Mouse (Mus musculus) thymus, postnatal 4 days (tissue): ENCODE data around the gene Ncl.

Experiments used
- DNase-seq: peaks from one replicate; pipeline ENCODE4 v3.0.0; 2021

The Ncl gene

DNA sequence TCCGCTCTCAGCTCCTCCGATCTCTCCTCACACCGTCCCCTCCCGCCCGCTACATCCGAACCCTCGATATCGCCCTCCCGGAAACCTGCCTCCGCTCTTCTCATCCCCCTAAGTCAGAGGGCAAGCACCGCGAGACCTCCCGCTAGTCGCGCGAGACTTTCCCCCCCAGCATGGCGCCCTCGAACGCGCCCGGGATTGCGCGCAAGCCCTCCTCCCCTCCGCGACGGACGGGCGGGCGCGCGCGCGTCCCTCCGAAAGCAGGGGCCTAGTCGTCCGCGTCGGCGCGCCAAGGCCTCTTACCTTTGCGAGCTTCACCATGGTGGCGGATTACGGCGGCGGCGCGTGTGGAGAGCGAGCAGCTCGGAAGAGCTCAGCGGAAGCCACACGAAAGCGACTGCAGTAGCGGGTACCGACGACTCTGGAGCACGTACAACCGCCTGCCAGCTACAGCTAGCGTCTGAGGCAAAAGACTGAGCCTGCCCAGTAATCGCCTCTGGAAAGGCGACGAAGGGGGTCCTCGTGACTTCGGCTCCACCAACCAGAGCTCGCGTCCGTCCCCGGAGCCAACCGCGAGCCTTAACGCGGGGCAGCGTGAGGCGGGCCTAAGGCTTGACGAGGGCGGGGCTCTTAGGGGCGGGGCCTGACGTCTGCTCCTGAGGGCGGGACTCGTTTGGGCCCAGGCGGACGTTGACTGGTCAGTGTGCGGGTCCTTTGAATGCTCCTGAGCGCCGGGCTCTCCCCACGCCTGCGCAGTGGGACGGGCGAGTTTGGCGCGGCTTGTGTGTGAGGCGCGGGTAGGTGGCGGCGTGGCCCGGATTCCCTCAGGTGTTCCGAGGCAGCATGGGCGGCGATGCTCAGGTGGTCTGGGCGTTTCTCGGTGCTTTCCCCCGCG is at the start of gene Ncl:
Gene Ncl (minus strand): TSS at position 495 of the 892 bp plus-strand sequence.
- DNase-seq: peak; percentile 96

DNA sequence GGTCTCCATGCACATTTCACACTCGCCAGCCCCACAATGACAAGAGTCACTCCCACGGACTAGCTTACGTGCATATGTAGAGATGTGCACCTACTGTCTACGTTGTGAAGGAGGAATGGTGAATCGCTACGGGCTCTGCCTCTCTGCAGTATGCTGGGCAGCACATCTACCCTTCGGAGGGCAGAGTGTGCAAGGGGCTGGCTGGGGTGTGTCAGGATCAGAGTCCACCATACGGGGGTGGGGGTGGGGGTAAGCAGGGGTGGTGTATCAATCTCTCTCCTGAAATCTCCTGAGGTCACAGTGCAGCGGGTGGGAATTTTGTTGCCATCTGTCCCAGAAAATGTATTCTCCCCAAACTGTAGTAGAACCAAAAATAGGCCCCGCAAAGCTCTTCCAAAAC is 49.3 kb upstream of the Ncl start:
- no peak for DNase-seq

DNA sequence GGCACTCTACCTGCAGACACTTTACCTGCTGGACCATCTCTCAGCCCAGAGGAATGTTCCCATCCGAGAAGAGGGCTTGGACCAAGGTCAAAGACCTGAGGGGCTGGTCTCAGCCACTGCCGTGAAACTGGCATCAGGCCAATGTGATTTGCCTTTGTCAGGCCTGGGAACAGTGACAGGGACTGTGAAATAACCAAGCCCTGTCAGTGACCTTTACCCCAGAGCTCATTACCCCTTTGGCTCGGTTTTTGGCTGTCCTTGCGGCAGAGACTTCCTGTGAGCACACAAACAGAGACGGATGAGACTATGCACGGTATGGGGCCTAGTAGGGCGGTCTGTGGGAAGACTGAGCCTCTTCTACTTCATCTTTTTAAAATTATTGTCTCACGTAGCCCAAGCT is 47.7 kb upstream of the Ncl start:
- DNase-seq: no peak

DNA sequence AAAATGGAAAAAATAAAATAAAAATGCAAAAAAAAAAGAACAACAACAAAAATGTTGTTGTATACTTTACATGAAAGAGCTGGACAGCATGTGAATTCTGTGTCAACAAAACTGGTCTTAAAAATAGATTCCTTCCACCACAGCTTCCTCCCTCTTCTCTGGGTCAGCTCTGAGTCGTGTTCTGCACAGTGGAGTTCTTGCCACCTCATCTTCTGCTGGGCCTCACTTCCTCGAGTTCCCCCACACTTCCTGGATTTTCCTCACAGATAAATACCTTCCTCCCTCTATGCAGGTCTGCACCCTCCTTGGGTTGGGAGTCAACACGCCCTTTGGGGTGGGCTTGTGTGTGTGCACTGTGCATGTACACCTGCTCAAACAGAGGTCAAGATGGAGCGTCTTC is 47.1 kb upstream of the Ncl start:
- DNase-seq: no peak

DNA sequence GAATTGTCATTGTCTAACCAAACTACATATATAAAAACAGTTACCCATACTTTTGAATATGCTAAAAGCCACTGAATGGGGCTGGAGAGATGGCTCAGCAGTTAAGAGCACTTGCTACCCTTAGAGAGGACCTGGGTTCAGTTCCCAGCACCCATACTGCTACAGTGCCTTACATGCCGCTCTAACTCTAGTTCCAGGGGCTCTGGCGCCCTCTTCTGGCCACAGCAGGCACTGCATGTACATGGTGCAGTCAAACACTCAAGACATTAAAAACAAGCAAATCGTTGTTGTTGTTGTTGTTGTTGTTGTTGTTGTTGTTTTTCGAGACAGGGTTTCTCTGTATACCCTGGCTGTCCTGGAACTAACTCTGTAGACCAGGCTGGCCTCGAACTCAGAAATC is 45.6 kb upstream of the Ncl start:
- peak; percentile 75 for DNase-seq

DNA sequence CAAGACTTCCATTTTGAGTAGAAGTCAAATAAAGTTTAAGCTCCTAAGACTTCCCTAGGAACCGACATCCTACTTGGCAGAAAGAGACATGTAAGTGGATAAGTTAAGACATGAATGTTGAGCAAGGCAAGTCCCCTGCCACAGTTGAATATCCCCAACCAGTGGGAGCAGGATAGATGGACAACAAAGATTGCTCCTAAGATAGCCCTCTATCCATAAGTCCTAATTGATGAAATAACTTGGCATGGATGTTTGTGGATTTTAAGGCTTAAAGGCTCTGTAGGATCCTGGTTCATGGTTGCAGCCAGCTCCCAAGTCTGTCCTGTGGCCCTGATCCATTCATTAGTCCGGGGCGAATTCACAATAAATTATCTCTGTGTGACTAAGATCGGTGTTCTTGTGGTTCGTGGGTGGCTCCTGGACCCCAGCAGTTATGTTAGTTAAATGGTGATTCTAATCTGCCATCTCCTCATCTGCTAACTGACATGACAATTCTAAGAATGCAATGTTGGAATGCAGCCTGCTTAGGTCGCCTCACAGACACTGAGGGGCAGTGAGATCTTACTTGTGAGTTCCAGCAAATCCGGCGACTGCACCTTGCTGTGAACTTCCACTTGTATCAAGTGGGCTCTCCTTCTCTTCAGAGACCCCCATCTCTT is 41.0 kb upstream of the Ncl start:
- DNase-seq: no peak

DNA sequence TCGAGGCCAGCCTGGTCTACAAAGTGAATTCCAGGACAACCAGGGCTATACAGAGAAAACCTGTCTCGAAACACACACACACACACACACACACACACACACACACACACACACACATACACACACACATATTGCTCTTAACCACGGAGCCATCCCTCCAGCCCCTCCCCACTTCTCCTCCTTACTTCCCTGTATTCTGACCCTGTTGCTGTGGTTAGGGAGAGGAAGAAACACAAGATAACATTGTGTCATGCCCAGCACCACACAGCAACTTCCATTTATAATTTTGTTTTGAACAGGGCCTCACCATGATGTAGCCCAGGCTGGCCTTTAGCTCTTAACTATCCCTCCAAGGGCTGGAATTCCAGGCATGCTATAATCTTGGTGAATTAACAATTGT is 40.1 kb upstream of the Ncl start:
- DNase-seq: no peak

DNA sequence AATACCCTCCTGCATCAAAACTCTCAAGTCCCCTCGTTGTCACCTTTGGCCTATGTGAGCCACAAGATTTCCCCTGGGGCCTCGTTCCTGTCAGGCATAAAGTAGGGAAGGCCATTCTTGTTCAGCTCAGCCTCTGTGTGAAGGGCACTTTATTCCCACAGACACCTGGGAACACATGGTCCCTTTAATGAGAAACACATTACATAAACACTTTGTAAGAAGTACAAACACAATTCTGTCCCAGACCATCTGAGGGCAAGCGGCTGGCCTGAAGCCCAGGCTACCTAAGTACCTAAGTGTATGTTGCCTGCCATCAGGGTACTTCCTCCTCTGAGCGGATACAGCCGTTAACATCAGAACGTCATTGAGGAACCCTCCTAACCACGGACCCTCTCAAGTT is 39.0 kb upstream of the Ncl start:
- no peak for DNase-seq

DNA sequence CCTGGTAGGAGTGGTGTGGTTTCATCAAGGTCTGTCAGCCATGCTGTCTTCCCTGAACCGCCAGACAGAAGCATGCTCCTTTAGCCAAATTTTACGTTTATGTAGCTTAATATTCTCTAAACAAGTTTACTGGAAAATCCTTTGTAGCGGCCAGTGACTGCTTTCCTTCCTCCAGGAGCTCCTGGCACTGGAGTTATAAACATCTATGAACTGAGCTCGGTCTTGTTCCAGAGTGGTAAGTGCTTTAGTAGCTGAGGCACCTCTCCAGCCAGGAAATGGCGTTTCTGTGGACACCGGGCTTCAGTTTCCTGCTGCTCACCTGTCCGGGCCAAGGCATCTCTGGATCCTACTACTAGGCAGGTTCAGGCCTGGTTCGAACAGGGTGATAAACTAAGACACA is 38.4 kb upstream of the Ncl start:
- no peak for DNase-seq

DNA sequence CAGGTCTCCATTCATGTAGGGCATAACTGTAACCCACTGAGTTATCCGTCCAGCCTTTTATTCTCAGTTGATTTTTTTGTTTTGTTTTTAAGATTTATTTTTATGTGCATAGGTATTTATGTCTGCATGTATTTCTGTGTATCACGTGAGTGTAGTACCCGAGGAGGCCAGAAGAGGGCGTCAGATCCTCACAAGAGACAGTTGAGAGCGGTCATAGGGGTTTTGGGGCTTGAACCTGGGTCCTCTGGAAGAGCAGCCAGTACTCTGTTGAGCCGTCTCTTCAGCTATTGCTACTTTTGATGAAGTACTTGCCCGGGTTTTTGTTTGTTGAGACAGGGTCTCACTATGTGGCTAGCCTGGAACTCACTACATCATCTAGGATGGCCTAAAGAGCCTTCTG is 36.7 kb upstream of the Ncl start:
- peak; percentile 62 for DNase-seq

DNA sequence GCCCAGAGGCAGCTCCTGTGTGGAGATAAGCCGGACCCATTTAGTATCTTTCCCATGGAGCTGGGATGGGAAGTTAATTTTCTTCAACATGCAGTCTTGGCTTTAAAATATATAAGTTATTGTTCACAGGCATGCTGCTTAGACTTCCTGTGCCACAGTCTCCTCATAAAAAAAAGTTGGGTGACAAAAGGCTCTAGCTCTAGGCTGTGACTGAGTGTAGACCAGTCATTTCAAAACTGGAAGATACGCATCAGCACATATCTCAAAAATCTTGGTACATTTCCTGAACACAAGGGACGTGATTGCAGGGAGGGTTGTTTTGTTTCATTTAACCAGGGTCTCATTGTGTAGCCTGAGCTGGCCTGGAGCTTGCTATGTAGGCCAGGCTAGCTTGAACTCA is 35.0 kb upstream of the Ncl start:
- DNase-seq: no peak

DNA sequence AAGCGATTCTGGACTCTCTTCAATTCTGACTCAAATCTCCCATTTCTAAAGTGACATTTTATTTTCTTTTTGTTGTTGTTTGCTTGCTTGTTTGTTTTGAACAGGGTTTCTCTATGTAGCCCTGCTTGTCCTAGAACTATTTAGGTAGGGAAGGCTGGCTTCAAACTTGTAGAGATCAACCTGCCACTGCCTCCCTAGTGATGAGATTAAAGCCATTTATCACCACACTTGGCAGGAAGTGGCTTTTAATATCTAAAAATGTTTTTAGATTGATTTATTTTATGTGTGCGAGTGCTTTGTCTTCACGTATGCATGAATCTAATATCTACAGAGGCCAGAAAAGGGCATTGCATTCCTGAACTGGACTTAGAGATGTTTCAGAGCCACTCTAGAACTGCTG is 34.0 kb upstream of the Ncl start:
- DNase-seq: no peak

DNA sequence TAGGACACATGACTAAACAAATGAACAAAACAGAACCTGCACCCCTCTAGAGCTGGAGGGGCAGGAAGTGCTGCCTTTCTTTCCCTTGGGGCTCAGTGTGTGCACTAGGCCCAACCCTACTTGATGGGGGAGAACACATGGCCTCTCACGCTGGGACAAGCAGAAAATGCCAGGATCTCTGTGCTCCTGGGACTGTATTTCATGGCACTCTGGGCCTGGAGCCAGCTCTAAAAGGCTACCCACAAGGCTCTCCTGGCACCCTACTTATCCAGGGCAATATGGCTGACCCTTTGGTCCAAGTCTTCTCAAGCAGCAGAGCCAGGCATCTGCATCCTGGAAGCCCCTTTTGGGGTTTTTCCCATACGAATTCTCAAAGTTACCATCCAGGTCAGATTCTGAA is 32.2 kb upstream of the Ncl start:
- DNase-seq: no peak

DNA sequence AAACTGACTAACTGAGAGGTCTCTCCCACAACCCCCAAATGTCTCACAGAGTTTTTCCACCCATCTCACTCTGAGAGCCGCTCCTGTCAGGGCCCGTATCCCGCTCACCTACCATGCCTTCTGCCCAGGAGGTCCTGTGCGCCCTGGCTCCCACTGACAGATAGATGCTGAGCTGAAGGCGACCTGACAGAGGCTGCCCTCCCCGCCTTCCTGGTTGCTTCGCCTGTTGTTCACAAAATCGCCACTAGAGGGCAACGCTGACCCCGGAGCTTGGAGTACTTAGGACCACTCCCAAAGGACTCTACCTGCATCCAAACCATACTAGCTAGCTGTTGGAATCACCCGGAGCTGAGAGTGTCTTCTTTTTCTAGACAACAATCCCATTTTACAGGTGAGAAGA is 30.0 kb upstream of the Ncl start:
- peak; percentile 92 for DNase-seq

DNA sequence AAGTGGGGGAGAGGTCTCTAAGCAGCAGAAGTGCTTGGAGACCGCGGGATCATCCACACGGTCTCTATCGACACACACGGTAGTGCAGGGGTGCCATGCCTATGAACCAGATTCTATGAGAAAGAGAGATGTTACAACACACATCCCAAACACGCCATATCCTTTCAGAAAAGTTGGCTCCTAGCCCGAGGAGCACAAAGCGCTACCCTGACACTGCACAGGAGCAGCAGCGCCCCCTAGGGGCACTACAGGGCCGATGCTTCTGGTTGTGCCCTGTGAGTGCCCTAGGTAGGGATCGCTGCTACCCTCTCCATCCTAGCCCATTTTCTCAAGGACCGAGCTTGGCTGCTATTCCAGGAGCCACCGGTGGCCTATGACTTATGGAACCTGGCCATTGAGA is 21.8 kb upstream of the Ncl start:
- DNase-seq: peak; percentile 81

DNA sequence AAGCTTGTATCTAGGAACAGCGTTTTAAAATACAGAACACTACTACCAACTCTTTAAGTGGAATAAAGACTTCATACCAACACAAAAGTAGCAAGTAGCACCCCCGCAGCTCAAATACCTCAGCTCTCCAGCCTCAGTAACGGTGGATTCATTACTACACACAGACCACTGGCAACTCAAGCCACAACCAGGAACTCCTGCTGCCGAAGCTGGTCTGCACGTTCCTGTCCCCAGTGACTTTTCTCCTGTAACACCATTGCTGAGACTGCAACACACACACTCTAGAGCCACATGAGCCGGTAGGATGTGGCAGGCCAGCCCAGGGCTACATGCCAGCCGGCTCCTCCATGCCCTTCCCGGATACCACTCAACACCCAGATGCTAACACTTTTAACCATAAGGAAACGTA is 20.0 kb upstream of the Ncl start:
- DNase-seq: no peak

DNA sequence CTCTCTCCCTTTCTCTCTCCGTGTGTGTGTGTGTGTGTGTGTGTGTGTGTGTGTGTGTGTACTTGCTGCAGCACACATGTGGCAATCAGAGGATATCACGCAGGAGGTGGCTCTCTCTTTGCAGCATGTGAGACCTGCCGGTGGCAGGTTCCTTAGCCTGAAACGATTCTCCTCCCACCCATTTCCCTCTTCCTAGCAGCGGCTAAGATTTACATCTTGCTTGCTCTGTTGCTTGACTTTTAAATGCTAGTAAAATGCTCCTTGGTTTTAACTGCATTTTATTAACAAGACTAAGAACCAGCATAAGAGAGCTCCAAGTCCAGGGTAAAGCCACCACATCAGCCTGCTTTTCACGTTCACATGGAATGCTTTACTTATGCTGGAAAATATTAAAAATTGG is 19.5 kb upstream of the Ncl start:
- no peak for DNase-seq

DNA sequence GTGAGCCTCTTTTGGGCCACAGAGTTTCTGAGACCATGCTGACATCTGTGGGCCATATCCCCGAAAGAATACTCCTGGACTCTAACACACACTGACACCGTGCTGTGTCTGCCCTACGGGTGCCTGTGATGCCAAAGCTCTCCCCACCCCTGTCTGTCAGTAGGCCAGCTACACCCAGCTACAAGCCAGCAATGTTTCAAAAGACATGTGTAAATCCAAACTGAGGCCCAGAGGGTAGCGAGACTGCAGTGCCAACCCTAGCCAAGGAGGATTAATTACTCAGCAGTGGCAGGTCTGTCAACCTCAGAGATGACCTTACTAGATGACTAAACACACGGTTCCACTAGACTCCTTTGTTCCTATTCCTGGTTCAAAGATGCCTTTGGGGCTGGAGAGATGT is 17.2 kb upstream of the Ncl start:
- DNase-seq: no peak

DNA sequence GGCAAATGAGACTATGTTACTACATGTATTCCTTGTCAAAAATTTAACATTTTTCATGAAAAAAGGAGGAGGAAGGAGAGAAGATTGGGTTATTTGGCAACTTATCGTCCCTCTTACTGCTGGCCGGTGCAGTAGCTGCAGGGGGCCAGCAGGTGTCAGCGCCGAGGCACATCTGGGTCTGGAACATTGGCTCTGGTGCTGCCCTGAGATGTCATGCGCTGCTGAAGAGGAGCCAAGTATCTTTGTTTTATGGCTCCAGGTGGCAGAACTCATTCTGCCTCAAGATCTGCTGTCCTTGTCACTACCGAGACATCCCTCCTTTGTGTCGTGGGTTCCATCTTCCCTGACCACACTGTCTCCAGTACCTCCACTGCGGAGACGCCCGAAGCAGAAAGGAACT is 12.8 kb upstream of the Ncl start:
- DNase-seq: peak; percentile 83

DNA sequence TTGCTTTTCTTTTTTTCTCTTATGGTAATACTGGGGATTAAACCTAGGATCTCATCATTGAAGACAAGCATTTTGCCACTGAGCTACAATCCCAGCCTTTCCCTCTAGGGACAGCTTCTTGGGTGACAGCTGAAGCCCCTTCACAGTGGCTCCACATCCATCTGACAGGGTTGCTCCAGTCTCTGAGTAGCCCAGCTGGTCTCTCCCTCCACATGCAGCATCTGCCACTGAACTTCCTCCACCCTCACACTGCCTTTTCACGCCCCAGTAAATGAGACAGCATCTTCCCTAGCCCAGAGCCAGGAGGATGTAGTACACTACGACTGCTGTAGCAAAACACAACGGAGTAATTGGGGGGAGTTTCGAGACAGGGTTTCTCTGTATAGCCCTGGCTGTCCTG is 8.9 kb upstream of the Ncl start:
- DNase-seq: no peak

DNA sequence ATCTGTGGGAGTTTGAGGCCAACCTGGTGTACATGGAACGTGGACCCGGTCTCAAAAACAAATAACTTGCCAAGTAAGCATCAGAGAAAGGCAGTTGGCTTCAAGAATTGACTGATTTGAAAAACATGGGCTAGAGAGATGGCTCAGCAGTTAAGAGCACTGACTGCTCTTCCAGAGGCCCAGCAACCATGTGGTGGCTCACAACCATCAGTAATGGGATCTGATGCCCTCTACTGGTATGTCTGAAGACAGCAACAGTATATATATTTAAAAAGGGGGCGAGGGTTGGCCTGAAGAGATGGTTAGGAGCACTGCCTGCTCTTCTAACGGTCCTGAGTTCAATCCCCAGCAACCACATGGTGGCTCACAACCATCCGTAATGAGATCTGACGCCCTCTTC is 4.5 kb upstream of the Ncl start:
- DNase-seq: no peak

DNA sequence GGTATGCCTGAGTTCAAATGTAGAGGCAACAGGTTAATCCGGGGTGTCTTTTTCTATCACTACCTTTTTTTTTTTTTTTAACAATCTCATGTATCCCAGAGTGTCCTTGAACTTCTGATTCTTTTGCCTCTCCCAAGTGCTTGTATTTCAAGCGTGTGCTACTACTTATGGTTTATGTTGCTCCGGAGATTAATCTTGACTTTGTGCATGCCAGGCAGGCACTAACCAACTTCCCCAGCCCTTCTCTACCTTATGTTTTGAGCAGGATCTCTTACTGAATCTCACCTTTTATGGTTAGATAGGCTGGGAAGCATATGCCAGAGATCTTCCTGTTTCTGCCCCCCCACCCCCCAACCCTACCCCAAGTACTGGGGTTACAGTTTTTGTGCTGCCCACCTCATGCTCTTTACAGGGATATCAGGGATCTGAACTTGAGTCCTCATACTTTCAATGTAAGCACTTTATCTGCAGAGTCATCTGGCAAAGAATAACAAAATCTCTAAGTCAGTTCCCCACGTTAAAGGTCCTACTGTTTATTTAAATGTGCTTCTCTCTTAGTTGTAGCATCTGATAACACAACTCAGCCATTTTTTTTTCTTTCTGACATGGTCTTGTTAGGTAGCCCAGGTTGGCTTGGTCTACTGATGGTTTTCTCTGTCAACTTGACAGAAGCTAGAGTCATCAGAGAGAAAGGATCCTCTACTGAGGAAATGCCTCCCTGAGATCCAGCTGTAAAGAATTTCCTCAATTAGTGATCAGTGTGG is 2.8 kb upstream of the Ncl start:
- DNase-seq: no peak

DNA sequence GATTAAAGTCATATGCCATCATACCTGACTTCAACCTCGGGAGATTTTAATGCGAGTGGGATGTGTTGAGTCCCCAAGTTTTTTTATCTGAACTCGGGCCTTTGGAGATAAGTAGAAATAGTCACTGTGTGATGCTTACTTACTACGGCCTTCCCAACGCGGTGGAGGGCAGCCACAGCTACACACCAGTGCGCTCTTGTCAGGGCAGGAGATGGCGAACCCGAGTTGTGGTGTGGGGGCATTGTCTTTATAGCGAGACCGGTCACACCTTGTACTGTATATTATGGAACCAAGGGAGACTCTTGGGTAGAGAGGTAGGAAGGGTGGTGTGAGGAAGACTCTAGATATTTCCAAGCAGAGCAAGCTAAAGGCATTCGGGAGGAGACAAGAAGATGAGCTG is 1.2 kb upstream of the Ncl start:
- DNase-seq: no peak

DNA sequence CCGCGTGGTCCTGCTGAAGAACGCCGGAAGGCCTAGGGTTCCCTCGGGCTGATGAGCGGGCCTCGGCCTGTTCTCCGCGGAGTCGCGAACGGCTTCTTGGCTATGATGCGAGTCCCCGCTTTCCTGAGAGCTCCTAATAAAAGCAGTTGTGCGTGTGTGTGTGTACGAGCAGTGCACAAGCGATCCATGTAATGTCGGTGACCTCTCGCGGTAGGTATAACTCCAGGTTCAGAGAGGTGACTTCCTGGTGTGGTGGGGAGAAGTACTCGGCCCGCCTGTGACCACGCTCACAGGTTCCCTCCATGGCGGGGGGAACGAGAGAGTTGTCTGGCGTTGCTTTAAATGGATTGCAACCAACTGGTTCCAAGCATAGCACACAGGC is 589 bp upstream of the Ncl start:
- no peak for DNase-seq
